Mouse (Mus musculus): ENCODE data around the gene Srsf5. TPM values are rescaled to one million over a fixed set of nuclear protein-coding genes. Genes with fewer than 3 reads are reported as not detected.
"Not testable (repeated sequence)": the region's sequence is repeated elsewhere in the genome, so short reads cannot be mapped to it uniquely, and the experiment has no call there.

The Srsf5 gene
- total RNA-seq, 2 experiments from 2014 or later, result 399 to 525 TPM

- peak; percentile 94 to 96 for DNase-seq (ENCODE audit: low spot score in 2 of 2)
Observed at GRCm38 (mm10) chr12:80945996-80946355, 672 bp downstream of the Srsf5 start.

- DNase-seq (ENCODE audit: low spot score in 2 of 2), result no peak
Observed at GRCm38 (mm10) chr12:80948202-80948601, 2.9 kb downstream of the Srsf5 start.

DNA sequence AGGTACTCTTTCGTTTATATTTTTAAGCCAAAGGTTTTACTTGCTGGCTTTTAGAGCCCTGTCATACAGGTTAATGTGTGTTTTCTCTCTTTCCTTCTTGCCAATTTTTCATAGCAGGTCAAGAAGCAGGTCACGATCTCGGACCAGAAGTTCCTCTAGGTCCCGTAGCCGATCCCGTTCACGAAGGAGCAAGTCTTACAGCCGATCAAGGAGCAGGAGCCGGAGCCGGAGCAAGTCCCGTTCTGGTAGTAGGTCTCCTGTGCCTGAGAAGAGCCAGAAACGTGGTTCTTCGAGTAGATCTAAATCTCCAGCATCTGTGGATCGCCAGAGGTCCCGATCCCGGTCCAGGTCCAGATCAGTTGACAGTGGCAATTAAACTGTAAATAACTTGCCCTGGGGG is 4.3 kb downstream of the Srsf5 start:
- DNase-seq (ENCODE audit: low spot score in 2 of 2), result not testable (repeated sequence)

DNA sequence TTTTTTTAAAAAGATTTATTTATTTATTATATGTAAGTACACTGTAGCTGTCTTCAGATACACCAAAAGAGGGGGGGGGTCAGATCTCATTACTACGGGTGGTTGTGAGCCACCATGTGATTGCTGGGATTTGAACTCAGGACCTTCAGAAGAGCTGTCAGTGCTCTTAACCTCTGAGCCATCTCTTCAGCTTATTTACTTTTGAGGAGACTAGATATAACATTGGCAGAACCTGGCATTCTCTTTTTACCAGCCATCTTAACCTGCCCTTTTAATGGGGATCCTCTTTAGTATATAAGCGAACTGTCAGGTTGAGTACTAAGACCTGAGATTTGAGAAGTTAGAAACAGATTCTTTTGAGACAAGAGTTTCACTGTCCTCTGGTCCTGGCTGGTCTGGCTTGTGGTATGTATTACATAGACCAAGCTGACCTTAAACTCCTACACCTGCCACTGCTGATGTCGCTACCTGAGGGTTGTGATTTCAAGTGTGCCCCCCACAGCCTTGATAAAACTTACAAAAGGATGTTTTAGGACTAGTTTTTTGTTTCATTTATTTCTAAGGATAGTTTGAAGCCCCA is 6.4 kb downstream of the Srsf5 start:
- no peak for DNase-seq (ENCODE audit: low spot score in 2 of 2)

DNA sequence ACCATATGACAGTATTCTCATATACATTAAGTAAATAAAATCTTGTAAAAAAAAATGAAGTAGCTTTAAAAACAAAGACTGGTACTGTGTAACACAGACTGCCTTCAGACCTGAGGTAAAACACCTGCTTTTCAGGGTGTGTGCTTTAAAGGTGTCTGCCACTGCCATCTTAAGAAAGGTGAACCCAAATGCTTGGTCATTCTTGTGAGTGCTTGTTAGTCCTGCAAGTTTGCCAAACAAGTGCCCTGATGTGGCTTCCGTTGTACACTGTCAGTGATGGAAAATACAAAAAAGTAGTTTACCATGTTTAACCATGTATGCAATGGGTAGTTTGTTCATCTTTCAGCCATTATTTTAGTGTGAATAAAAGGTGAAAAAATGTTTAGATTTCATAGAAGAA is 7.2 kb downstream of the Srsf5 start:
- DNase-seq (ENCODE audit: low spot score in 2 of 2), result no peak

DNA sequence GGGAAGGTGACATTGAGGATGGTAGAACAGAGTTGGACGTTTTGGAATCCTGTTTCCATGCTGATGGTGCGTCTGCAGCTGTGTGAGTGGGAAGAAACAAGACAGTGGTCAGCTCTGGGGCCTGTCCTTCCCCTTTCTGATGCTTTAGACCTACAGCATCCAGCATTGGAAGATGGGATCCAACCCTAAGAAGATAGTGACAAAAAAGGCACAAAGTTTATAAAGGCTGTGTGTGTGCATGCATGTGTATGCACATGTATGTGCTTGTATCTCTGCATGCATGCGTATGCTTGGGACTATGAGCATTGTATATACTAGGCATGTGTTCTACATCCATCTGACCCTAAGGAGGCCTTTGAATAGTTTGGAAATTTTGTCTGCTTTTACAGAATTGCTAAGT is 10.7 kb downstream of the Srsf5 start:
- no peak for DNase-seq (ENCODE audit: low spot score in 2 of 2)

DNA sequence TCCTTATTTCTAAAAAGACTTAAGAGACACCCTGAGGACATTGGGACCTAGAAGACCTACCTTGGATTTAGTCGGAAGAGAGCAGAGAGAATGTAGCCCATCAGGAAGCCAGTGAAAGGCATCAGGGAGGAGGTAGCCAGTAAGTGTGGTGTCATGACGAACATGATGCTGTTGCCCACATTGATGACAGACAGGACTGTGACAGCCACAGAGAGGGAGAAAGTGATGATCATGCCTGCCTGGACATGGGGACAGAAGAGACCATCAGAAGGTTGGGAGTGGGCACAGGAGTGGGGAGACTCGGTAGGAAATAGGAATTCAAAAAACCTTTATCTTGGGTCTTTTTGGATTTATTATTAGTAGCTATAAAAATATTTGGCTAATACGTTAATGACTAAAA is 12.7 kb downstream of the Srsf5 start:
- no peak for DNase-seq (ENCODE audit: low spot score in 2 of 2)

DNA sequence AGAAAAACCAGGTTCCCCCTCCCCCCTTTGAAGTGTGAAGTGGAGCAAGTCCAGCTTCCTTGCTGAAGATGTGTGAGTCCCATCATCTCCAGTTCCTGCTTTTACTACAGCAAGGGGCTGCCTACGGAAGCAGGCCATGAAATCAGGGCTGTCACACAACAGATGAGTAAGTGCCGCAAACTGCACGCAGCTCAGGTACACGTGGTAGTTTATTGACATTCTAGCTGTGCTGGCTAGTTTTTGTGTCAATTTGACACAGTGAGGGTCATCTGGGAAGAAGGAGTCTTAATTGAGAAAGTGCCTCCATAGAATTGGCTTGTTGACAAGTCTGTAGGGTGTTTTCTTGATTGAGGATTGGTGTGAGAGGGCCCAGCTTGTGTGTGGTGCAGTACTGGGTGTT is 17.3 kb downstream of the Srsf5 start:
- no peak for DNase-seq (ENCODE audit: low spot score in 2 of 2)

DNA sequence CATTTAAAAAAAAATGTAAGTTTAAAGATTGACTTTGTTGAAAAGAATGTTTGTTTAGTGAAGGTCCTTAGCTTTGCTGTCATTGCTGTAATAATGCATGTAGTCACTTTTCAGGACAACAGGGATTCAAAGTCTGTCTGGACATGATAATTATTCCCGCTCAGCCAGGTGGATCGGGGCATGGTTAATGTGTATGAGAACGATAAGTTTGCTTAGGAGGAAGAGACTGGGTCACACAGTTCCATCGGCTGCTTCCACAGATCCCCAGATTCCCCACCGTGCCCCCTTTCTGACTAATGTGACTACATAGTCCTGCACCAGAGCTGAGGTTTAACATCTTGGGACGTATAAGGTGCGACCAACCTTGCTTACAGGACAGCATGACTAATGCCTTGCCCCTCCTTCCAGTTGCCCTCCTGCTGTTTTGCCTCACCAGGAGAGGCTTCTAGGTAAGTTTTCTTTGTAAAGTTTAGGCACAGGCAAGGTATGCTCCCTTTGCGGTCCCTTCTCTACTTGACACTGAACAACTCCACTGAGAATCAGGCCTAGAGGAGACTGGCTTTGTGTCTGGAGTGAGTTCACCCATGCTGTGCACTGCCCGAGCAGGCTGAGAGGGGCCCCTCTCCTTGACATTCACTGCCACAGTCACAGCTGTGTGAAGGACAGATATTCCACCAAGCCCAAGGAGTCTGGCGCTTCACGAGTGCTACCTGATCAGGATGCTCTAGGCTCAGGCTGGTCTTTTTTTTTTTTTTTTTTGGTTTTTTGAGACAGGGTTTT is 20.9 kb downstream of the Srsf5 start:
- no peak for DNase-seq (ENCODE audit: low spot score in 2 of 2)

GRCm38 (mm10) chr12:80967918-80968317 is 22.6 kb downstream of the Srsf5 start:
- no peak for DNase-seq (ENCODE audit: low spot score in 2 of 2)

DNA sequence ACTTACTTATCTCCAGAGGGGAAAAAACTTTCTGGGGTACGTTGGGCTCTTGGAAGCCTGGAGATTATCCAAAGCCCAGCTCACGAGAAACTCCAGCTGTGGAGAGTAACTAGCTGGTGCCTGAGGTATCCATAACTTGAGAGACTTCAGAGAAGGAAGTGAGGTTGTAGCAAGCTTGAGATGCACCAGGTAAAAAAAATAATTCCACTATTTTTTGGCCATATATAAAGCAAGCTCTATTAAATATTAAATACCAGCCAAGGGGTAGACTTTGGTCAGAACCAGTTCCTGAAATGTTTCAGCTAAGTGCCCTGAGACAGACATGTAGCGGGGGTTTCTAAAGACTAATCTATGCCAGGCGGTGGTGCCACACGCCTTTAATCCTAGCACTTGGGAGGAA is 23.3 kb downstream of the Srsf5 start, which contains the start of gene Slc10a1:
Slc10a1 (minus strand) TSS at position 101 of the 400 bp plus-strand sequence.
- DNase-seq (ENCODE audit: low spot score in 2 of 2), result no peak

- no peak for DNase-seq (ENCODE audit: low spot score in 2 of 2)
Observed at GRCm38 (mm10) chr12:80970181-80970705, 24.9 kb downstream of the Srsf5 start.

DNA sequence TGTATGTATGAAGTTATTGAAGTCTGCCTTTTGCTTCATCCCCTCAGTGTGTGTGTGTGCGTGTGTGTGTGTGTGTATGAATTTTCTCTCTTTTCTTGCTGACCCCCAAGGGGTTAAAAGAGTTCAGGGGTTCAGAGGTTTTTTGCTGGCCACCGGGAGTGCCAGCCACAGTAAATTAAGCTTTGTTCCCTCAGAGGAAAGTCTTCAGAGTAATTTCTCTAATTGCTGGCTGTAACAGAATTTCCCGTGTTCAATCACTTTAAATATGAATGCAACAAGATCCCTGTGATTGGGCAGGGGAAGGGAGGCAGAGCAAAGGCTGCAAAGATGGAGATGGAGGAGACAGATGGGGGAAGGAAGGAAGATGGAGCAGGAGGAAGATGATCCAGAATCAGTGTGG is 26.5 kb downstream of the Srsf5 start:
- DNase-seq (ENCODE audit: low spot score in 2 of 2), result no peak

DNA sequence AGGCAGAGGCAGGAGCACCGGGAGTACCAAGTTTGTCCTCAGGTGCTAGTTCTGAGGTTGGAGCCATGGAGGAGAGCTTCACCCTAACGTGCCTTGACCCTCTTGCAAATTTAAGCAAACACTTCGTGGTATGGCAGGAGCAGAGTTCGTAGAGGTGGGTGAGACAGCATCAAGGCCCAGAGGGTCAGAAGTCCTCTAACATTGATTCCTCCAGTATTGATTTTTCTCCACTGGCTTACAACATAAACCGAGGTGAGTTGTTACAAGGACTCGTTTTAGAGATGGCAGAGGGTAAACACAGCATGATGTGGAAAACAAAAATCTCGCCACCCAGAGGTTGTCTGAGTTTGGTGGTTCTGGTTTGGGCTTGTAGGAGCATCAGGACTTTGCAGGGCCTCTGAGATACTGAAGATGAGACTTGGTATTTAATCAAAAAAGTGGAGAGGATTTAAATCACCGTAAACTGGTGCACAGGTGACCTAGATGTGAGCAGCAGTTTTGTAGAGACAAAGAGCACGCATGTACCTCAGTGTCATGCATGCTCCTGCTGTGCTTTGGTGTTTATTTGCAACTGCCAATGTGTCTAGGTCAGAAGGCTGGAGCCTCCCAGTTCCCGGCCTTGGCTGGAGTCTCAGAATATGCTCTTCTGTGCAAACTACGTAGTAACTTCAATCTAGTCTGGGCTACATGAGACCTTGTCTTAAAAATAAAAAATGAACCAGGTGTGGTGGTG is 30.8 kb downstream of the Srsf5 start:
- DNase-seq (ENCODE audit: low spot score in 2 of 2), result no peak

GRCm38 (mm10) chr12:80982326-80982725 is 37.0 kb downstream of the Srsf5 start:
- DNase-seq (ENCODE audit: low spot score in 2 of 2), result peak; percentile 90

DNA sequence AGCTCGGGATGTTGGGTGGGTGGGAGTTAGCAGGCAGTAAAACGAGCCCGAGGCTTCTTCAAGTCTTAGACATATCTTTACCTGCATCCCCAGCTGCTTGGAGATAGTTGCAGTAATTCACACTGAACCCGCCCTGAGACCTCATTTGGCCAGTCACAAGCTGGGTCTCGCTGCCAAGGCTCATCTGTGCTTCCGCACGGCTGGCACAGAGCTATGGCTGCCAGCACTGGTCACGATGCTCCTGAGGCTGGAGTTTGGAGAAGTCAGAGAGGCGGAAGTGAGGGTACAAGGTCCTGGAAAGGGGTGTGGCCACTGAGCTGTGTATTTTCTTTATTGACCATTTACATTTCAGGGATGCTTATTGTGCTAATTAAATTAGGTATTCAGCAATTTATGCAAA is 38.4 kb downstream of the Srsf5 start:
- peak in 1 of 2 experiments; percentile 8 for DNase-seq (ENCODE audit: low spot score in 2 of 2)

DNA sequence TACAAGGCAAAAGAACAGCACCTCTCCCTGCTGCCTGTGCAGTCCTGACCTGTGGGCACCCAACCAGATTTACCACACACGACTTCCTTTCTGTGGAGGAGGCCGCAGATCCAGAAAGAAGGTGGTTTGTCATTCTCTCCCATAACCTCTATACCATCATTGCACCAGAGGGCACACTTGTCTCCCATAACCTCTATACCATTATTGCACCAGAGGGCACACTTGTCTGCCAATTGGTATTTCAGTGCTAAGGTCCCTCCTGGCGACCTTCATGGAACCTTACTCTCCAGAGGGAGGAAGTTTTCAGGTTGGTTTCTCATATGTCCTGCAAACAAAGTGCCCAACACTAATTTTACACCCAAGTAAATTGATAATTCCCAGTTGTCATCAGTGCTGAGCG is 41.3 kb downstream of the Srsf5 start:
- no peak for DNase-seq (ENCODE audit: low spot score in 2 of 2)

DNA sequence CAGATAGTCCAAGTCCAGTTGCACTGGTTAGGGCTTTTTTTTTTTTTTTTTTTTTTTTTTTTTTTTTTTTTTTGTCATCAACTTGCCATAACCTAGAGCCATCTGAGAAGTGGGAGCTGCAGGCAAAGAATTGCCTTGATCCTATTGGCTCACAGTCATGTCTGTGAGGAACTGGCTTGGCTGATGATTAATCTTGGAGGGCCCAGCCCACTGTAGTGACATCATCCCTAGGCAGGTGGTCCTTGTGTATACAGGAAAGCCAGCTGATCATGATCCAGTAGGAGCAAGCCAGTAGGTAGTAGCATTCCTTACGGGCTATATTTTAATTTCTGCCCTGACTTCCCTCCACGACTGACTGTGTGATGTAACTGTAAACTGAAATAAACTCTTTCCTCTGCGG is 43.0 kb downstream of the Srsf5 start:
- no peak for DNase-seq (ENCODE audit: low spot score in 2 of 2)

DNA sequence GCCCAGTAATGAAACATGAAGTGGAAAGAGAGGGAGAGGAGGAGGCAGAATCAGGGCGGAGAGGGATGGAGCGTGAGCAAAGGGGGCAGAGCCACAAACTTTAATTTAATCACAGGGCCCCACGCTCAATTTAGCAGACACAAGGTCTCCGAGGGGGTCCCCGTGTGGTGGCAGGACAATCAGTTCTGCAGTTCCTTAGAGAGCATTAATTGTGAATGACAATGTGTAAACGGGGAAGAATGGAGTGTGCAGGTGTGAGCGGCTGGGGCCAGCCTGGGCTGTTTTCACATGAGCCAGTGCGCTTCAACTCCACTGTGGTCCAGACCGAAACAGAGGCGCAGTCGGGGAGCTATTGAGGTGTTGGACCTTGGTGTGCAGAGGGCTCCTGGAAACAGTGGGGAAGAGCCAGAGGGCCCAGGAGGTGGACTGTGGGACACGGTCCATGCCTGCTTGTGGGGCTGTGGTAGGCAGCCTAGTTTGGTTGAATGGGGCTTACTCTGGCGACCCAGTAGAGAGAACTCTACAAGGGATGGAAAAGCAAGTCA is 45.7 kb downstream of the Srsf5 start:
- peak in 1 of 2 experiments; percentile 5 for DNase-seq (ENCODE audit: low spot score in 2 of 2)

- no peak for DNase-seq (ENCODE audit: low spot score in 2 of 2)
Observed at GRCm38 (mm10) chr12:80991806-80992205, 46.5 kb downstream of the Srsf5 start.

- no peak for DNase-seq (ENCODE audit: low spot score in 2 of 2)
Observed at GRCm38 (mm10) chr12:80992540-80993122, 47.3 kb downstream of the Srsf5 start.

Data from layer of hippocampus, postnatal 10 days (tissue).